Mouse (Mus musculus): Measurements from ENCODE around the gene Zfp791. TPM values are rescaled to one million over a fixed set of nuclear protein-coding genes. Genes with fewer than 3 reads are reported as not detected.

Gene Zfp791
- polyA plus RNA-seq (2017; shearing (Covaris generic)), result not detected

DNA sequence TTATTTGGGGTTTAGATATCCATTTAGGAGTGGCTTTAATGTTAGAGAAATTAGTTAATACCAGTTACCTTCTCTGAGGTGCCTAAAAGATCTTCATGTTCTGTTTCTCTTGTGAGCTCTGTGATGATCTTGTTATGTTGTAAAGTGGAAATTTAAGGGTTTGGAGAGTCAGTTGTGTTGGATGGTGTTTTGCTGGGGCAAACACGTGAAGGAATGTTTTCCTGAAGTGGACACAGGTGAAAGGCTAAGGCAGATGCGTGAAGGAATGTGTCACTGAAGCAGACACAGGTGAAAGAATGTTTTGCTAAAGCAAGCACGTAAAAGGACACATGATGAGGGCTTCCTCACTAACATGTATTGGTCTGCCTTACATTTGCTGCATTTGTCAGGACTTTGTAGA lies at the start of gene Zfp791:
TSS of gene Zfp791 (minus strand) at position 101 of the 400 bp plus-strand sequence.

DNA sequence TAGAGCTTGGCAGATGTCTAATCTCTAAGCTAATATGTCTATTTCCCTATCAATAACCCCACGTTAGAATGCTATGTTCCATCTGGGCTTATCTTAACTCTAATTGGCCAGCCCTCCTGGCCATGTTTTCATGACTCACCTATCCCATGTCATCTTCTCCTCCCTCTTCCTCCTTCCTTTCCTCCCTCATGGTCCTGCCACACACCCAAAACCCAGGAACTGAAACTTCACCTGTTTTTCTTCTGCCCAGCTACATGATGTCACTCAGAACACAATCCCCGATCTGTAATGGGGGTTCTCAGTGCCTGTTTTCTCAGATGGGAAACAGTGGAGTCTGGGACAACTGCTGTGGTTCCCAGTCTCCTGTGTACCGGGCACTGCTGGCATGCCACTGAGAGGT lies 28.7 kb upstream of the Zfp791 start, which contains the start of gene Cks1brt:
TSS of gene Cks1brt (plus strand) at position 301 of the 400 bp plus-strand sequence.

DNA sequence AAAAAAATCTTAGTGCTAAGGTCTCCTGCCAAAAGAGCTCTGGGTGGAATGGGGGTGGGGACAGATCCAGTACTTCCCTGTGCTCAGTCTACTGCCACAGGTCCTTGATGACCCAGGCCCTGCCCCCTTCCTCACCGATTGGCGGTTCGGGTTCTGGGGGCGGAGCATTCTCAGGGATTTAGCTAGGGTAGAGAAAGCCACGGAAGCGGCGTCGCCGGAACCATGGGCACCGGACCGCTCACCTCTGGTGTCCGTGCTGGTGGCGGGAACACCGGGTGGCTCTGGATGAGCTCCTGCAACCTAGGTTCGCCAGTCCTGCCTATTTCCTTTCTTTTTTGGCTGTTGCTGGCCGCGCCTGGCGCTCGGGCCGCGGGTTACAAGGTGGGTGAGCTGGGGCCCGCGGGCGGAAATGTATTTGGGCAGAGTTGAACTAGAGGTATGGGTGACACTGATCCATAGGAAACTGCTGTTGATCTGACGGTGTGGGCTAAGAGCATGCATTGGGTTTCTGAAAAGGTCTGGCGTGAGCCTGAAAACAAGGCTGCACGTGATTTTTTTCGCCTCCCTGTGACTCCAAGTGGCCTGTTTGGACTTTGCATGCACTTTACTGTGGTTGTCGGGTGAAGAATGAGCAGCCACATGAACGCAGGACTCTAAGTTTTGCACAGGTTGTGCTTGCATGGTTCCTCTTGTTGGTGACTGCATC lies 39.6 kb downstream of the Zfp791 start, which contains the start of gene Man2b1:
TSS of gene Man2b1 (plus strand) at position 163 of the 706 bp plus-strand sequence.

DNA sequence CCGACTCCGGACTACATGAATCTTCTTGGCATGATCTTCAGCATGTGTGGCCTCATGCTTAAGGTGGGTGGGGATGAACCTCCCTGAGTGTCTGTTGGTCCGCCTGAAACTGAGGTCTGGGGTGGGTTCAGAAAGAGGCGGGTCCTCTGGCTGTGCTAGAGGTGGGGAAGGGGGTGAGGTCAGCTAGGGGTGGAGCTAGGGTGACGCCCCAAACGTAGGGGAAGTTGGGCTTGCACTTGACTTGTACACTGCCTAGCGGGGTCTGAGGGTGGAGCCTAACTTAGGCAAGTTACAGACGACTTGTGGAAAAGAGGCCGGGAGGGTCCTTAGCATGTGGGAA lies 41.7 kb downstream of the Zfp791 start, which contains the start of gene Wdr83:
TSS of gene Wdr83 (minus strand) at position 91 of the 340 bp plus-strand sequence.

DNA sequence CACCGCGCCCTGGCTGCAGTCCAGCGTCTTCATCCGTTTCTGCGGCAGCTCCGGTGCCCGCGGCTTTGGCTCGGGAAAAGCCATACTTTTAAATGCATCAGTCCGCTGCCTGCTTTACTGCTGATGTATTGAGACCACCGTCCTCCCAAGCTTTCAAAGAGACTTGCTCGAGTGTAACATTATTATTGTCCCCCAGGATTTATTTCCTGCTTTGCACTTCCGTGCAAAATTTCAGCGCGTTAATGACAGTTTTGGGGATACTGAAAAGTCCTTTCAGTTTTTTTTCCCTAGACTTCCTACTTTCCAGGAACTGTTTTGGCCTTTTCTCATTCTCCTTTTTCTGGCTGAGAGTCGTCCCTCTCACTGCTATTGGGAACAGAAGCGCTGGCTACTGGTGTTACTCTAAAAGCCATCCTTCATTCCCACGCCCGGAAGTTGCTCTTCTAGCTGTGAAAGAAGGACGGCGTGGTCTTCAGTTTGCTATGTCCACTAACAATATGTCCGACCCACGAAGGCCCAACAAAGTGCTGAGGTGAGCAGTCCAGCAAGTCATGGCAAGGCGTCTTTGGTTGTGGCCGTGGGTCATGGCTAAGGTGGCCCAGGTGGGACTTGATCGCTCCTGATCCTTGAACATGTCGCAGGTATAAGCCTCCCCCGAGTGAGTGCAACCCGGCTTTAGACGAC lies 42.2 kb downstream of the Zfp791 start, which contains the start of gene Wdr83os:
TSS of gene Wdr83os (plus strand) at position 209 of the 684 bp plus-strand sequence.

GRCm38 (mm10) chr8:85071514-85072281 lies 51.2 kb downstream of the Zfp791 start, which contains the start of gene Dhps:
Gene Dhps (plus strand): TSS chr8:85071757.

GRCm38 (mm10) chr8:85067982-85068381 lies 54.9 kb downstream of the Zfp791 start, which contains the start of gene Gm5741:
Gene Gm5741 (minus strand): TSS chr8:85067982.

GRCm38 (mm10) chr8:85059879-85060616 lies 62.8 kb downstream of the Zfp791 start, which contains the start of gene Fbxw9:
Gene Fbxw9 (plus strand): TSS chr8:85060055.

Other genes starting within 250 kb of the Zfp791 start
- 18.6 TPM for gene Gcdh, start 229.2 kb downstream of the Zfp791 start, polyA plus RNA-seq (2017; shearing (Covaris generic))
- not detected for gene Klf1, start 221.2 kb downstream of the Zfp791 start, polyA plus RNA-seq (2017; shearing (Covaris generic))
- gene Dnase2a, start 214.5 kb downstream of the Zfp791 start, polyA plus RNA-seq (2017; shearing (Covaris generic)), result 7.4 TPM
- gene Mast1, start 185.7 kb downstream of the Zfp791 start, polyA plus RNA-seq (2017; shearing (Covaris generic)), result 0.50 TPM
- not detected for gene Rtbdn, start 176.1 kb downstream of the Zfp791 start, polyA plus RNA-seq (2017; shearing (Covaris generic))
- not detected for gene Gm49661, start 153.7 kb downstream of the Zfp791 start, polyA plus RNA-seq (2017; shearing (Covaris generic))
- 100 TPM for gene Prdx2, start 153.5 kb downstream of the Zfp791 start, polyA plus RNA-seq (2017; shearing (Covaris generic))
- gene Rnaseh2a, start 153.3 kb downstream of the Zfp791 start, polyA plus RNA-seq (2017; shearing (Covaris generic)), result 47.0 TPM
- 5,448 TPM for gene Junb, start 144.4 kb downstream of the Zfp791 start, polyA plus RNA-seq (2017; shearing (Covaris generic))
- 17.0 TPM for gene Hook2, start 132.5 kb downstream of the Zfp791 start, polyA plus RNA-seq (2017; shearing (Covaris generic))
- gene Best2, start 108.6 kb downstream of the Zfp791 start, polyA plus RNA-seq (2017; shearing (Covaris generic)), result not detected
- gene Asna1, start 97.8 kb downstream of the Zfp791 start, polyA plus RNA-seq (2017; shearing (Covaris generic)), result 27.0 TPM
- gene Trir, start 96.3 kb downstream of the Zfp791 start, polyA plus RNA-seq (2017; shearing (Covaris generic)), result 176 TPM
- gene Tnpo2, start 86.2 kb downstream of the Zfp791 start, polyA plus RNA-seq (2017; shearing (Covaris generic)), result 27.4 TPM
- 4.4 TPM for gene Fbxw9, start 63.0 kb downstream of the Zfp791 start, polyA plus RNA-seq (2017; shearing (Covaris generic))
- gene Gm5741, start 55.1 kb downstream of the Zfp791 start, polyA plus RNA-seq (2017; shearing (Covaris generic)), result not detected
- 89.9 TPM for gene Dhps, start 51.3 kb downstream of the Zfp791 start, polyA plus RNA-seq (2017; shearing (Covaris generic))
- gene Wdr83os, start 42.4 kb downstream of the Zfp791 start, polyA plus RNA-seq (2017; shearing (Covaris generic)), result 122 TPM
- 14.5 TPM for gene Wdr83, start 41.8 kb downstream of the Zfp791 start, polyA plus RNA-seq (2017; shearing (Covaris generic))
- gene Man2b1, start 39.8 kb downstream of the Zfp791 start, polyA plus RNA-seq (2017; shearing (Covaris generic)), result 100 TPM
- 0.27 TPM for gene Cks1brt, start 28.8 kb upstream of the Zfp791 start, polyA plus RNA-seq (2017; shearing (Covaris generic))
- not detected for gene Olfr371, start 102.9 kb upstream of the Zfp791 start, polyA plus RNA-seq (2017; shearing (Covaris generic))
- gene Orc6, start 176.5 kb upstream of the Zfp791 start, polyA plus RNA-seq (2017; shearing (Covaris generic)), result 31.6 TPM
- 67.0 TPM for gene Vps35, start 176.7 kb upstream of the Zfp791 start, polyA plus RNA-seq (2017; shearing (Covaris generic))